Mouse (Mus musculus) MN1 (cell line): ENCODE measurements around the gene Dennd1b.
A peak's percentile ranks its signal among the peaks of the same experiment; 100 is the strongest.

Source experiments
- DNase-seq: peaks from one replicate; pipeline ENCODE4 v3.0.0-alpha.2; 2016; ENCODE audit warnings: low spot score

Dennd1b gene

GRCm38 (mm10) chr1:139080517-139081386, 117.5 kb downstream of the Dennd1b start:
- DNase-seq = peak; percentile 78

GRCm38 (mm10) chr1:139083382-139083781, 120.1 kb downstream of the Dennd1b start:
- no peak for DNase-seq

GRCm38 (mm10) chr1:139087564-139087963, 124.3 kb downstream of the Dennd1b start:
- no peak for DNase-seq

GRCm38 (mm10) chr1:139090744-139091143, 127.5 kb downstream of the Dennd1b start:
- no peak for DNase-seq

GRCm38 (mm10) chr1:139091701-139092100, 128.5 kb downstream of the Dennd1b start:
- DNase-seq = no peak

- DNase-seq = no peak
Observed at GRCm38 (mm10) chr1:139092144-139092543, 128.9 kb downstream of the Dennd1b start.

- no peak for DNase-seq
Observed at GRCm38 (mm10) chr1:139092722-139093121, 129.5 kb downstream of the Dennd1b start.

- DNase-seq = no peak
Observed at GRCm38 (mm10) chr1:139096369-139096768, 133.1 kb downstream of the Dennd1b start.

- no peak for DNase-seq
Observed at GRCm38 (mm10) chr1:139098088-139098487, 134.9 kb downstream of the Dennd1b start.

GRCm38 (mm10) chr1:139101725-139102124, 138.5 kb downstream of the Dennd1b start:
- no peak for DNase-seq

- DNase-seq = no peak
Observed at GRCm38 (mm10) chr1:139108251-139108650, 145.0 kb downstream of the Dennd1b start.

GRCm38 (mm10) chr1:139122626-139123025, 159.4 kb downstream of the Dennd1b start:
- no peak for DNase-seq

GRCm38 (mm10) chr1:139139644-139140043, 176.4 kb downstream of the Dennd1b start:
- no peak for DNase-seq

- DNase-seq = peak; percentile 25
Observed at GRCm38 (mm10) chr1:139145516-139145915, 182.3 kb downstream of the Dennd1b start.

- DNase-seq = no peak
Observed at GRCm38 (mm10) chr1:139146306-139146705, 183.1 kb downstream of the Dennd1b start.

GRCm38 (mm10) chr1:139153006-139153405, 189.8 kb downstream of the Dennd1b start:
- DNase-seq = no peak

- no peak for DNase-seq
Observed at GRCm38 (mm10) chr1:139153493-139153892, 190.3 kb downstream of the Dennd1b start.

- peak; percentile 48 for DNase-seq
Observed at GRCm38 (mm10) chr1:139156397-139156796, 193.2 kb downstream of the Dennd1b start.

- peak; percentile 13 for DNase-seq
Observed at GRCm38 (mm10) chr1:139161619-139162018, 198.4 kb downstream of the Dennd1b start.

- DNase-seq = peak; percentile 63
Observed at GRCm38 (mm10) chr1:139162814-139163213, 199.6 kb downstream of the Dennd1b start.

GRCm38 (mm10) chr1:139174058-139174832, 211.0 kb downstream of the Dennd1b start:
- no peak for DNase-seq

- DNase-seq = no peak
Observed at GRCm38 (mm10) chr1:139179707-139180106, 216.5 kb downstream of the Dennd1b start.
